Mouse (Mus musculus) kidney, postnatal 0 days (tissue): Measurements from ENCODE around the gene Gm15557. TPM values are rescaled to one million over a fixed set of nuclear protein-coding genes. Genes with fewer than 3 reads are reported as not detected.
"Not testable (repeated sequence)": the region's sequence is repeated elsewhere in the genome, so short reads cannot be mapped to it uniquely, and the experiment has no call there.

Source experiments
- ATAC-seq: fragments of 200-750 bp; cut with Nextera tagmentation; replicated peaks from 2 replicates; pipeline ENCODE4 v1.8.0; 2017; ENCODE audit warnings: low read depth, moderate number of reproducible peaks, moderate TSS enrichment, moderate library complexity; ENCODE audit not compliant: low FRiP score
- DNase-seq: peaks from one replicate; pipeline ENCODE4 v3.0.0-alpha.2; 2016; ENCODE audit warnings: low spot score
- H3K27ac ChIP-seq: fragments of 300-500 bp; sonication (generic); 2 replicates; pipeline ENCODE4 v1.5.1; 2014; ENCODE audit warnings: mild to moderate bottlenecking
- H3K27me3 ChIP-seq: fragments of 300-500 bp; sonication (generic); 2 replicates; pipeline ENCODE4 v1.6.1; 2014; ENCODE audit warnings: low read length, mixed read lengths; ENCODE audit not compliant: insufficient read depth
- H3K36me3 ChIP-seq: fragments of 300-500 bp; sonication (generic); 2 replicates; pipeline ENCODE4 v1.6.1; 2014; ENCODE audit warnings: low read length, mixed read lengths; ENCODE audit not compliant: insufficient read depth
- H3K4me1 ChIP-seq: fragments of 300-500 bp; sonication (generic); replicated peaks from 2 replicates; pipeline ENCODE4 v1.6.1; 2014; ENCODE audit warnings: antibody characterized with exemption, low read length, mixed read lengths; ENCODE audit not compliant: insufficient read depth
- H3K4me2 ChIP-seq: fragments of 300-500 bp; sonication (generic); 2 replicates; pipeline ENCODE4 v1.6.1; 2014; ENCODE audit warnings: mild to moderate bottlenecking, low read length, moderate library complexity, mixed read lengths
- H3K4me3 ChIP-seq: fragments of 300-500 bp; sonication (generic); replicated peaks from 2 replicates; pipeline ENCODE4 v1.5.1; 2014; ENCODE audit warnings: low read depth, low read length
- H3K9ac ChIP-seq: fragments of 300-500 bp; sonication (generic); 2 replicates; pipeline ENCODE4 v1.6.1; 2014; ENCODE audit warnings: low read depth, low read length
- H3K9me3 ChIP-seq: fragments of 300-500 bp; sonication (generic); replicated peaks from 2 replicates; pipeline ENCODE4 v1.6.1; 2016; ENCODE audit warnings: low read length, inconsistent platforms, mixed read lengths
- CTCF ChIP-seq: IDR thresholded peaks from 2 replicates; pipeline ENCODE4 v1.5.1; 2016; ENCODE audit warnings: antibody characterized with exemption, low read depth, mild to moderate bottlenecking, moderate library complexity
- WGBS: fragments of 180-500 bp; shearing (Covaris S2); extraction: QIAGEN DNeasy Blood & Tissue Kit; methylation state at CpG from one replicate; pipeline ENCODE4 v1.1.7; 2014; 5-methylcytosine and 5-hydroxymethylcytosine counted together
- polyA plus RNA-seq: library from polyadenylated mRNA; unstranded; fragments of >200 nt; fragmentation: Nextera tagmentation; extraction: Ambion mirVana; gene quantifications from 2 replicates; pipeline ENCODE4 v1.2.1, GENCODE M21; 2015

Gm15557 gene
- polyA plus RNA-seq, 1 experiment from 2014 or later: not detected

DNA sequence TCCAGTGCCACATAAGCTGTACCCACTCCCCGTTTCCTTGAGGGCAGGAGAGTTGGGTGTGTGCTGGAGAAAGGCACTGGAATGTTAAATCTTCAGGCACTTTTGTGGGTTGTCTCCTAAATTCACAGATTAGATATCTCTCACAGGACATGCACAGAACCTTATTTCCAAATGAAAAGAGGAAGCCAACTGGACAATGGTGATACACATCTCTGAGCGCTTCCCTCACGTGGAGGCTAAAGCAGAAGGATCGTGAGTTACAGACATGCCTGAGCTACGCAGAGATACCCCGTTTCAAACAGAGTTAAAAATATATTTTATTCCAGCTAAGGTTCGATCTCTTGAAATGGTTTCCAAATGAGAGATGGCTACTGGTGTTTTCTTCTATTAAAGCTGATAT, 17.4 kb upstream of the Gm15557 start:
- Histone ChIP-seq H3K4me2 (no peak overlapping the region), H3K27ac (no peak overlapping the region), H3K4me3 (no peak overlapping the region), H3K9me3 (no peaks in the 10 kb centered on the region), H3K4me1 (no peaks in the 10 kb centered on the region), H3K9ac (no peak overlapping the region), H3K27me3 (no peaks in the 10 kb centered on the region), H3K36me3 (0 out of 2 replicates have a peak, but pooled peaks cover 15% of the 10 kb centered on the region)
- ATAC-seq (no peak), DNase-seq (no peak)
- TF ChIP-seq CTCF: no peak
- 97% methylated on average over 7 of the region's 7 CpGs for WGBS

DNA sequence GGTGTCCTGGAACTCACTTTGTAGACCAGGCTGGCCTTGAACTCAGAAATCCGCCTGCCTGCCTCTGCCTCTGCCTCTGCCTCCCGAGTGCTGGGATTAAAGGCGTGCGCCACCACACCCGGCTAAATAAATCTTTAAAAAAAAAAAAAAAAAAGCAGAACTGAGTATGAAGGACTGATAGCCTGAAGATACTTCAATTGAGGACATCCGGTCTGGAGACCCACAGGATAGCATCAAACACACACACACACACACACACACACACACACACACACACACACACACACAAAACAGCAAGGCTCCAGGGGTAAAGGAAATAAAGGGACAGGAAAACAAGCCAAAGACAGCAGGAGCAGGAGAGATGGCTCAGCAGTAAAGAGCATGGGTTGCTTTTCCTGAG, 15.3 kb upstream of the Gm15557 start:
- not testable (repeated sequence) for ATAC-seq, H3K27ac ChIP-seq

DNA sequence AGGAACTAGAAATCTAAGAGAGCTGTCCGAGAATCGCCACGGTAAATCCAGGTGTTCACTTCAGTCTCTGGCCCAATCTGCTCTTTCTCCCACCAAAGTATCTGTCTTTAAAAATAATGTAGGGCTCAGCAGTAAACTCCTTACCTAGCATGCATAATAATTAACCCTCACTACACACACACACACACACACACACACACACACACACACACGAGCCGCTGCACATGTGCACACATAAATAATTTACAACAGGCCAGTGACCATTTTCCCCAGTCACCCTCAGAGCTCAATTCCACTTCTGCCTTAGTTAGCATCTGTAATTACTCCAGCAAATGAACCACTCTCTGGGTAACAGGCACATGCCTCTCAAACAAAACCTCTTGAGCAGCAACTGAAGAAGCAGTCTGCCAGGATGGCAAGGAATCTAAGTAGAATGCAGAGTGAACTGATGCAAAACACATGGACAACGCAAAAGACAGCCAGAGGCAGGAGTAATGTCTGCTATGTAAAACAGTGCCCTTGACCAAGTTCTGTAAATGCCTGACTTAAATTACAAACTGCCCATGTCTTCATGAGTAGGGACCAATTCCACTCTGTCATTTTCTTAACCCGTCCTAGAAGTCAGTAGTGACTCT, 11.7 kb upstream of the Gm15557 start:
- no peak for TF ChIP-seq CTCF
- peak overlapping the region; percentile 88 for H3K27ac ChIP-seq
- no peak for ATAC-seq

More for the DNA sequence above, 15.3 kb upstream of the Gm15557 start:
- not testable (repeated sequence) for H3K9me3 ChIP-seq, H3K4me1 ChIP-seq, H3K4me3 ChIP-seq, H3K4me2 ChIP-seq, H3K9ac ChIP-seq, H3K27me3 ChIP-seq, DNase-seq, H3K36me3 ChIP-seq
- WGBS: 91% methylated on average over 6 of the region's 6 CpGs

DNA sequence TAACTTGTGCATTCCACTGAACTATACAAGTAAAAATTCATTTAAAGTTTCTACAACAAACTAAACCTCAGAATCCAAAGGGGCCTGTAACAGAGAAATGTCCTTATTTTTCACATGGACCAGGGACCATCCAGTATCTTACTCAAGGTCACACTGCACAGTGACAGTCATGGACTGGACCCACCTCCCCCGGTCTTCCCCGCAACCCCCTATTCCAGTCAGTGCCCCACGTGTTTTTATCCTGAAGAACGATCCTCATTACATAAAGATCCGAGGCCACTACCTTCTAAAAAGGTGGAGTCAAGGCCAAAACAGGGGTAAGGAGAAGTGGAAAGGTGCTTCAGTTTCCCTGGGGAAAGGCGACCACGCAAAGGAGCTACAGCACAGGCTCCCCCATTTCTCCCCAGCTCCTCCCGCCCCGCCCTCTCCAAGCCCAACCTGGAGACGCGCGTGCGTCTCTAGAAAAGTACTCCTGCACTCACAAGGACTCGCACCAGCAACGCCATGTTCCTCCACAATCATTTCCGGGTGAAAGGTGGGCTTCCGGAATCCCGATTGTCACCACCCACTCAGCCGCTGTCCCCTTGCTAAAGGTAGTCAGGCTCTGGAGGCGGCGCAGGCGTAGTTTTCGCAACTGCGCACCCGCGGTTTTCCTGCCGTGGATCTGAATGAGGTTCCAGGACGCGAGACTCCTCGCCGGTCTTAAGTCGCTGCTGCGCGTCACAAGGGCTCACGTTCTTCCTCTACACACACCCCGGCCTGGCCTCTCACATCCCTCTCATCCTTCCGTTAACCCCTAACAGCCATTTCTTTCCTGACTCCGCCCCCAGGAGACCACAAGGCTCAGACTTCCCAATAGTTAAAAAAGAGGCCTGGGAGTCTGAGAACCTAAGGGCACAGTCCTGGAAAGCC, 10.7 kb upstream of the Gm15557 start, which contains the start of gene Uqcc1:
TSS of gene Uqcc1 (minus strand) at position 780 of the 912 bp plus-strand sequence.
- Histone ChIP-seq H3K9me3 (no peaks in the 10 kb centered on the region), H3K27me3 (no peaks in the 10 kb centered on the region), H3K27ac (peak within 1 kb of the TSS; percentile 88), H3K9ac (peak within 1 kb of the TSS; percentile 68), H3K4me1 (0 out of 2 replicates have a peak, but pooled peaks cover 3% of the 10 kb centered on the region), H3K4me3 (peak within 1 kb of the TSS; percentile 65), H3K4me2 (peak within 1 kb of the TSS; percentile 88), H3K36me3 (0 out of 2 replicates have a peak, but pooled peaks cover under 1% of the 10 kb centered on the region)
- WGBS: under 1% methylated on average over 38 of the region's 38 CpGs
- DNase-seq: peak; percentile 96
- no peak for TF ChIP-seq CTCF
- peak; percentile 90 for ATAC-seq

More for the DNA sequence above, 11.7 kb upstream of the Gm15557 start:
- peak overlapping the region; percentile 88 for H3K4me2 ChIP-seq
- no peak for DNase-seq
- 44% methylated on average over 7 of the region's 7 CpGs for WGBS
- no peaks in the 10 kb centered on the region for H3K27me3 ChIP-seq
- 0 out of 2 replicates have a peak, but pooled peaks cover 7% of the 10 kb centered on the region for H3K36me3 ChIP-seq
- peak overlapping the region; percentile 68 for H3K9ac ChIP-seq
- peak overlapping the region; percentile 65 for H3K4me3 ChIP-seq
- no peaks in the 10 kb centered on the region for H3K9me3 ChIP-seq
- H3K4me1 ChIP-seq: 0 out of 2 replicates have a peak, but pooled peaks cover 3% of the 10 kb centered on the region

DNA sequence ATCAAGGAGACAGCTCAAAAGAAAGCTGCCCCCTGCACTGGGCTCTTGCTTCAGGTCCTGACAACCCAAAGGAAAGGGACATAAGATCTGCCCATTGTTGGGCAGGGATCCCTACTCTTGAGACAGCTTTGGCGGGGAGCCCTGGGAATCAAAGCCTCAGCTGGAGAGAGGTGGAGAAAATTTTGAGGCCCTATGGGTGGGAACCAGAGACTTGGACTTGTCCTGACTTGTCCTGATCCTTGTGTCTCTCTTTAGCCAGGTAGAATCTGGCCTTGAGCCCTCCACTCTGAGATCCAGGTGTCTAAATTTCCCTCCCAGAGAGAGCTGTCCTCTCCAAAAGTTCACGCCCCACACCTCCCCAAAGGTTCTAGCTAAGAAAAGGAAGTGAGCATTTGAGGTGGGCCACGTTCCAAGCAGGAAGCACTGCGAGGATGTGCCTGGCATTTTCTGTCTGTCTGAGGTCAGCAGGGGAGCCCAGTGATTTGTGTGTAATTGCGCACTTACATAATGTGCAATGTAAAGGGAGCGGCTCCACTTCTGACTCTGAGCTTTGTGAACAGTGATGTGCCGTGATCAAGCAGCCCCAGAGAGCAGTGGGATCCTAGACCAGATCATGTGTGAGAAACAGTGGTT, 515 bp upstream of the Gm15557 start:
- H3K9me3 ChIP-seq: no peaks in the 10 kb centered on the region
- no peak for DNase-seq
- 67% methylated on average over 7 of the region's 7 CpGs for WGBS
- no peak overlapping the region for H3K9ac ChIP-seq
- ATAC-seq: no peak
- no peaks in the 10 kb centered on the region for H3K27me3 ChIP-seq
- no peak for TF ChIP-seq CTCF
- no peak overlapping the region for H3K4me2 ChIP-seq
- H3K36me3 ChIP-seq: no peaks in the 10 kb centered on the region
- no peak overlapping the region for H3K4me3 ChIP-seq
- H3K4me1 ChIP-seq: 0 out of 2 replicates have a peak, but pooled peaks cover 4% of the 10 kb centered on the region
- no peak overlapping the region for H3K27ac ChIP-seq
